Mouse (Mus musculus): ENCODE measurements around the gene Procr. TPM values are rescaled to one million over a fixed set of nuclear protein-coding genes. Genes with fewer than 3 reads are reported as not detected.

The Procr gene
- total RNA-seq (2014; rRNA removed) (1.5 TPM in 2 replicates), polyA plus RNA-seq (2015; fragmentation: Nextera tagmentation; extraction: Ambion mirVana) (2.5 and 2.9 TPM in 2 replicates)

GRCm38 (mm10) chr2:155751014-155751786, at the start of gene Procr:
Procr (plus strand) TSS chr2:155751117.
- peaks cover 5% of the 10 kb centered on the region; the same call in 1 of the 2 replicates for H3K4me1 ChIP-seq (ENCODE audit: insufficient read depth, low read length)
- peak within 1 kb of the TSS; percentile 27 for H3K4me3 ChIP-seq (ENCODE audit: low read depth, low read length)
- H3K36me3 ChIP-seq (ENCODE audit: insufficient read depth, low read length): no peaks in the 10 kb centered on the region
- H3K9ac ChIP-seq (replicated peaks; ENCODE audit: low read length, poor library complexity, severe bottlenecking): peak within 1 kb of the TSS; percentile 39
- DNase-seq (ENCODE audit: low spot score) (no peak), ATAC-seq (ENCODE audit: low FRiP score) (no peak)
- H3K27me3 ChIP-seq (ENCODE audit: insufficient read depth, low read length): peaks cover 13% of the 10 kb centered on the region
- WGBS: 4% methylated on average over 25 of the region's 25 CpGs
- H3K27ac ChIP-seq (ENCODE audit: low read depth, low read length): no peak within 1 kb of the TSS
- no peak for TF ChIP-seq CTCF (IDR thresholded peaks at IDR 0.05)
- H3K4me2 ChIP-seq (ENCODE audit: low read depth, low read length, poor library complexity, severe bottlenecking): peak within 1 kb of the TSS; percentile 54
- H3K9me3 ChIP-seq (ENCODE audit: low read length): no peaks in the 10 kb centered on the region

- Histone ChIP-seq H3K36me3 (ENCODE audit: insufficient read depth, low read length) (peaks cover 30% of the 10 kb centered on the region), H3K27me3 (ENCODE audit: insufficient read depth, low read length) (no peaks in the 10 kb centered on the region), H3K4me2 (ENCODE audit: low read depth, low read length, poor library complexity, severe bottlenecking) (no peak overlapping the region), H3K9ac (replicated peaks; ENCODE audit: low read length, poor library complexity, severe bottlenecking) (no peak overlapping the region), H3K9me3 (ENCODE audit: low read length) (no peaks in the 10 kb centered on the region), H3K4me1 (ENCODE audit: insufficient read depth, low read length) (no peaks in the 10 kb centered on the region), H3K4me3 (ENCODE audit: low read depth, low read length) (no peak overlapping the region), H3K27ac (ENCODE audit: low read depth, low read length) (no peak overlapping the region)
- DNase-seq (ENCODE audit: low spot score) (no peak), ATAC-seq (ENCODE audit: low FRiP score) (no peak)
- TF ChIP-seq CTCF (IDR thresholded peaks at IDR 0.05): no peak
- 92% methylated on average over 19 of the region's 19 CpGs for WGBS
These were observed 49.5 kb upstream of the Procr start for GRCm38 (mm10) chr2:155701399-155701919.

- Histone ChIP-seq H3K4me3 (ENCODE audit: low read depth, low read length) (no peak overlapping the region), H3K9me3 (ENCODE audit: low read length) (no peaks in the 10 kb centered on the region), H3K4me1 (ENCODE audit: insufficient read depth, low read length) (no peaks in the 10 kb centered on the region), H3K9ac (replicated peaks; ENCODE audit: low read length, poor library complexity, severe bottlenecking) (no peak overlapping the region), H3K27ac (ENCODE audit: low read depth, low read length) (no peak overlapping the region), H3K4me2 (ENCODE audit: low read depth, low read length, poor library complexity, severe bottlenecking) (no peak overlapping the region), H3K36me3 (ENCODE audit: insufficient read depth, low read length) (peaks cover 40% of the 10 kb centered on the region), H3K27me3 (ENCODE audit: insufficient read depth, low read length) (no peaks in the 10 kb centered on the region)
- ATAC-seq (ENCODE audit: low FRiP score): no peak
- no peak for TF ChIP-seq CTCF (IDR thresholded peaks at IDR 0.05)
- 16% methylated on average over 4 of the region's 4 CpGs for WGBS
- DNase-seq (ENCODE audit: low spot score): peak; percentile 4
These were observed 47.3 kb upstream of the Procr start for GRCm38 (mm10) chr2:155703630-155704029.

- ATAC-seq (ENCODE audit: low FRiP score) (no peak), DNase-seq (ENCODE audit: low spot score) (peak; percentile 63)
- Histone ChIP-seq H3K36me3 (ENCODE audit: insufficient read depth, low read length) (peaks cover 47% of the 10 kb centered on the region), H3K4me1 (ENCODE audit: insufficient read depth, low read length) (no peaks in the 10 kb centered on the region), H3K9ac (replicated peaks; ENCODE audit: low read length, poor library complexity, severe bottlenecking) (no peak overlapping the region), H3K9me3 (ENCODE audit: low read length) (no peaks in the 10 kb centered on the region), H3K4me3 (ENCODE audit: low read depth, low read length) (no peak overlapping the region), H3K4me2 (ENCODE audit: low read depth, low read length, poor library complexity, severe bottlenecking) (no peak overlapping the region), H3K27ac (ENCODE audit: low read depth, low read length) (no peak overlapping the region), H3K27me3 (ENCODE audit: insufficient read depth, low read length) (no peaks in the 10 kb centered on the region)
- WGBS: 74% methylated on average over 4 of the region's 4 CpGs
- TF ChIP-seq CTCF (IDR thresholded peaks at IDR 0.05): no peak
These were observed 43.7 kb upstream of the Procr start for GRCm38 (mm10) chr2:155707251-155707650.

GRCm38 (mm10) chr2:155710557-155710956, 40.4 kb upstream of the Procr start:
- TF ChIP-seq CTCF (IDR thresholded peaks at IDR 0.05): no peak
- peaks cover 57% of the 10 kb centered on the region for H3K36me3 ChIP-seq (ENCODE audit: insufficient read depth, low read length)
- 88% methylated on average over 11 of the region's 11 CpGs for WGBS
- no peaks in the 10 kb centered on the region for H3K27me3 ChIP-seq (ENCODE audit: insufficient read depth, low read length)
- no peak overlapping the region for H3K9ac ChIP-seq (replicated peaks; ENCODE audit: low read length, poor library complexity, severe bottlenecking)
- no peaks in the 10 kb centered on the region for H3K9me3 ChIP-seq (ENCODE audit: low read length)
- DNase-seq (ENCODE audit: low spot score) (no peak), ATAC-seq (ENCODE audit: low FRiP score) (no peak)
- no peak overlapping the region for H3K27ac ChIP-seq (ENCODE audit: low read depth, low read length)
- no peak overlapping the region for H3K4me3 ChIP-seq (ENCODE audit: low read depth, low read length)
- H3K4me1 ChIP-seq (ENCODE audit: insufficient read depth, low read length): no peaks in the 10 kb centered on the region
- no peak overlapping the region for H3K4me2 ChIP-seq (ENCODE audit: low read depth, low read length, poor library complexity, severe bottlenecking)
